Comparison of ENCODE assay signal across 8 mouse cellular contexts in genomic region chr10:77070072-77070471, GRCm38 (mm10). TPM values are rescaled to one million over a fixed set of nuclear protein-coding genes. Genes with fewer than 3 reads are reported as not detected.
A peak's percentile ranks its signal among the peaks of the same experiment; 100 is the strongest.
DNase-seq lines count a peak whose midpoint lies in the region; ATAC-seq and TF ChIP-seq lines count a peak whose summit lies in the region.

No protein-coding gene starts in this region.

- no peak overlapping the region for H3K4me2 ChIP-seq in liver, embryonic 12.5 days

- TF ChIP-seq CTCF in brain, embryonic 14.5 days (IDR thresholded peaks at IDR 0.05; ENCODE audit: borderline replicate concordance, extremely low read depth, insufficient read depth, insufficient read length): peak; percentile 76

- no peak overlapping the region for H3K27ac ChIP-seq in liver, embryonic 12.5 days

- peaks cover 50% of the 10 kb centered on the region for H3K36me3 ChIP-seq in liver, embryonic 12.5 days

- no peak overlapping the region for H3K9ac ChIP-seq in liver, embryonic 12.5 days

- WGBS in liver, embryonic 12.5 days (ENCODE audit: insufficient replicate concordance): 34% methylated on average over 4 of the region's 4 CpGs

- peaks cover 30% of the 10 kb centered on the region for H3K4me1 ChIP-seq in liver, embryonic 12.5 days

- no peak overlapping the region for H3K4me3 ChIP-seq in liver, embryonic 12.5 days

- H3K27me3 ChIP-seq in liver, embryonic 12.5 days (replicated peaks): no peaks in the 10 kb centered on the region

- H3K9me3 ChIP-seq in liver, embryonic 12.5 days (replicated peaks): no peaks in the 10 kb centered on the region

- peak; percentile 79 for DNase-seq in 3T3-L1 (ENCODE audit: low read depth, low spot score)
- peak; percentile 68 for DNase-seq in brain, embryonic 14.5 days (ENCODE audit: low read depth)
- peak; percentile 29 for DNase-seq in fibroblast of lung, adult 2 months (ENCODE audit: low read depth)
- peak; percentile 81 for DNase-seq in kidney, adult 9 months
- DNase-seq in retina, embryonic 14.5 days (ENCODE audit: low spot score): peak; percentile 79

- ATAC-seq in CD4-positive, CD25-positive, alpha-beta regulatory T cell, adult 4 months: peak; percentile 41
- peak; percentile 38; the same call in 1 of the 2 replicates for ATAC-seq in liver, embryonic 12.5 days
- ATAC-seq in monocyte, adult 5-6 weeks (replicated peaks; ENCODE audit: insufficient number of reproducible peaks, low FRiP score, low TSS enrichment, poor library complexity, severe bottlenecking): no peak

- no peak for TF ChIP-seq POLR2A in brain, embryonic 14.5 days (IDR thresholded peaks at IDR 0.05; ENCODE audit: borderline replicate concordance, extremely low read depth, insufficient read depth, insufficient read length, poor library complexity, severe bottlenecking)

RNA-seq across cellular contexts. Expression of gene Slc19a1, which starts 38.0 kb away (rescaled TPM):
- polyA plus RNA-seq in CD4-positive, CD25-positive, alpha-beta regulatory T cell, adult 4 months (2017; shearing (Covaris generic)): 10 to 100 TPM; 32.3 to 61.7 TPM
- 67.3 and 79.2 TPM in 2 replicates for polyA plus RNA-seq in brain, embryonic 14.5 days (2012; rRNA removed)
- polyA plus RNA-seq in liver, embryonic 12.5 days (2016; fragmentation: Nextera tagmentation; extraction: Ambion mirVana): 41.8 and 44.9 TPM in 2 replicates
- total RNA-seq in monocyte, adult 5-6 weeks (2017): 0.38 to 5.1 TPM (median 1.5 TPM) in 3 replicates

Comparison
In these comparisons a context has a peak if more than half of its experiments do, and no peak if none do; other contexts are left out.
1. DNase-seq: peak in every context shown above with its lines; median percentile 81 in kidney, adult 9 months; 79 in 3T3-L1; 79 in retina, embryonic 14.5 days; 68 in brain, embryonic 14.5 days; 29 in fibroblast of lung, adult 2 months.